Mouse (Mus musculus) heart, postnatal 14 days (tissue): ENCODE data around the gene Tsnax. TPM values are rescaled to one million over a fixed set of nuclear protein-coding genes. Genes with fewer than 3 reads are reported as not detected.

ENCODE experiments used
- DNase-seq, 2 experiments: peaks; one replicate each; pipeline ENCODE4 v3.0.0; 2021 to 2022
- intact Hi-C: fragments of 180-260 bp; cut with DNase I; formaldehyde crosslinking; loops from one replicate; pipeline ENCODE4 v1.15.1; 2025
- long read RNA-seq, 2 experiments: library from polyadenylated mRNA; stranded (forward); transcript quantifications; one replicate each; pipeline ENCODE4 v2.0.0; 2021
- total RNA-seq, 2 experiments: library from RNA; stranded (reverse); gene quantifications; 2 replicates each; pipeline ENCODE4 v1.2.3; 2021

Gene Tsnax
- 10 to 100 TPM; 74.0 to 74.1 TPM for total RNA-seq
- long read RNA-seq, experiment 1, transcript Tsnax-201 (6 exons, 2,391 nt) = major isoform, 211 of 229 reads
- long read RNA-seq, experiment 1, partial matches to known transcripts = 10 of 229 reads
- long read RNA-seq, experiment 1, other reads (novel, unspliced or antisense) = 7 of 229 reads
- long read RNA-seq, experiment 2, transcript Tsnax-201 (6 exons, 2,391 nt) = major isoform, 188 of 201 reads
- long read RNA-seq, experiment 2, partial matches to known transcripts = 5 of 201 reads
- long read RNA-seq, experiment 2, other reads (novel, unspliced or antisense) = 7 of 201 reads

DNA sequence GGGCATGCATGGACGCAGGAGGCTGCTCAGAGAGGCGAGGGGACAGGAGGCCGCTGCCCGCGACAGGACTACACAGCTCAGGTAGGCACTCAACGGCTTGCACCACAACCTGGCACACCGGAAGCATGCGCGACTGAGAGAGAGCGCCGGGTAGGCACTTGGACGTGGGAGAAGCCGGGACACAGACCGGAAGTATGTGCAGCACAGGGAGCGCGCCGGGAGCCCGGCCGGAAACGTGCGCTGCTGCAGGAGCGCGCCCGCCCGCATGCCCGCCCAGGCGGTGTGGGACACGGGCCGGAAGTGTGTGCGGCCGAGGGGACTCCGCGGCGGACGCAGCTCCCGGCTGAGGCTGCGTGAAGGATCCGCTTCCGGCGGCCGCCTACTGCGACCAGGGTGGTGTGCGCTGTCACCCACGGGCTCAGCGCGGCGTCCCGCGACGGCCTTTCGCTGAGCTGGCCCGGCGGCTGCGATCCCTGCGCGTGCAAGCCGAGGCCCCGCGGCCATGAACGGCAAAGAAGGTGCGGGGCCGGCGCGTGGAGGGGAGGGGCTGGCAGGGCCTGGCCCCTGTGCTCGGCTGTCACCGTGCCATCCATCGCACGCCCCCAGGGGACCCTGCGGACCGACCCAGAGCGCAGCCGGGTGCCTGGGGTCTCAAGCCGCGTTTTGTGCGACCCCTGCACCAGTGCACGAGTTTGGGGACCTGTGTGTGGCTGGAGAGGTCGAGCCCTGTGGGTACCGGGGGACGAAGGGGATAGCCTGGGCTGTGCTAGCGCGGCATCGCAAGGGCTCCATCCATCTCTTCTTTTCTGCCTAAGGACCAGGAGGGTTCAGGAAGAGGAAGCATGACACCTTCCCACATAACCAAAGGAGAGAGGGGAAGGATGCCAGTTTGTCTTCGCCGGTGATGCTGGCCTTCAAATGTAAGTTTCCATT lies at the start of gene Tsnax:
Gene Tsnax, plus strand, starts transcription at position 303 of the 933 bp plus-strand sequence.
- peak; percentile 94 to 95 for DNase-seq
- intact Hi-C loops = loop anchor here (2.0 to 5.0 kb wide), 2 partner anchors 62 to 116 kb away; partner anchors contain the start of genes Exoc8 and Sprtn

DNA sequence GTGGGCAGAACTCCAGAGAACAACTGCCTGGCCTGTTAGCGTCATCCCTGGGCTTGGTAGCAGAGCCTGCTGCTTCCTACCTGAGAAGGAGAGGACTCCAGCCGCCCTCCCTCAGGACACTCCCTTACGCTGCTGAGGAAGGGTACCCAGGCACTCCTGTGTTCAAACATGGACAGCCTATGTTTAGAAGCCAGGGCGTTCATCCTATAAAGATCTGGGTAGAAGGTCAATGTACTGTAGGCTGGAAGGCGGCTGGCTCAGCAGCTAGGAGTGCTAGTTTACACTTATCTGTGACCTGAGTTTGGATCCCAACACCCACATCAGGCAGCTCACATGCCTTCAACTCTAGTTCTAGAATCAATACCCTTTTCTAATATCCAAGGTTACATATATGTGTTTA lies 49.6 kb upstream of the Tsnax start:
- intact Hi-C loops = no loop called here
- DNase-seq = no peak

DNA sequence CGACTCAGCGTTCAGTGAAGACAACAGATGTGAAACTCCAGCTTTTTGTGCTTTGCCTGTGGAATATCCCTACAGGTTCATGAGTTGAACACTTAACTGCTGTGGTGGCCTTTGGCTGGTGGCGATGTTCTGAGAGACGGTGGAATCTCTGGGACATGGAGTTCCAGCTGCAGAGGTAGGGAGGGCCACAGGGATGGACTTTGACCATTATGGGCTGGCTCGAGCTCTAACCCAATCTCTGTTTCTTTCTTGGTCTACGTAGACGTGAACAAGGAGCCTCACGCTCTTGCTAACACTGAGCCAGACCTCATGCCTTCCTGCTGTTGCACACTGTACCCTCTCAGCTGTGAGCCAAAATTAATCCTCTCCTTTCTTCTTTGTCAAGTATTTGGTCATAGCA lies 47.8 kb upstream of the Tsnax start:
- no peak for DNase-seq
- intact Hi-C loops = no loop called here

DNA sequence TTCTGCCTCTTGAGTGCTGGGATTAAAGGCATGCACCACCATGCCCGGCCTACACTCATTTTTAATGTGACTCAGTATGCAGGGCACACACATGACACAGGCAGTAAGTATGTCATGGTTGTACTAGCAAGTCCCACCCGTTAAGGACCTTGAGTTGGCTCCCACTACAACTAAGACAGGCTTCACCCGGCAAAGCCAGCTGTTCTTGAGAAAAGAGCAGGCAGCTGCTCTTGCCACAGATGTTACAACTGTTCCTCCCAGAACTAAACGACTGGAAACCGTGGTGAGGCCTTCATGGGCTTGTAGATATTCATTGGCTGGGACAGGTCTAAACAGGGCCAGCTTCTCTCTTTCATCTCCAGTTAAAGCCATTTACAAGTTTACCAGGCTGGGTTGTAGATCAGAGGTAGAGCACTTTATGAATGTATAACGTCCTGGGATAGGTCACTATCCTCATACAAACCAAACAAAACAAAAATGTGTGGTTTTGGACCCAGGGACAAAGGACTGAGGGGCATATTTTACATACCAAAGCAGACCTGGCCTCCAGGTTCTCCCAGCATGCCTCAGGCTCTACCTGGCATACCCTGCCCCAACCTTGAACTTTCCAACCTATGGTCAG lies 42.4 kb upstream of the Tsnax start:
- DNase-seq = no peak
- intact Hi-C loops = no loop called here

DNA sequence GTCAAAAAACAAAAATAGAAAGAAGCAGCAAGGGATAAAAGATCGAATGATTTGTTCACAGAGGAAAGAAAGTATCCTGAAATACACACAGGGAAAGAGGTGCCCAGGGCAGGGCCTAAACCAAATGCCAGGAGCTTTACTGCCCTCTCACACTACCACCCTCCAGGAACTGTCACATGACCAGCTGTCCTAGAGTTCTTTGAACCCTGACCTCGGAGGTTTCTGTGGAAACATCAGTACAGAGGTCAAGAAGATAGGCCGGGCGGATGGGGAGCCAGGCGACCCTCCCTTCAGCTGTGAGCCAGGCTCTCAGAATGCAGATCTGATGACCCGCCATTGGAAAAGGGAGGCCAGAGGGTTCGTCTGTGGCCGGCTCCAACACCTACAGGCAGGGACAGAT lies 39.6 kb upstream of the Tsnax start:
- intact Hi-C loops = no loop called here
- DNase-seq = no peak

DNA sequence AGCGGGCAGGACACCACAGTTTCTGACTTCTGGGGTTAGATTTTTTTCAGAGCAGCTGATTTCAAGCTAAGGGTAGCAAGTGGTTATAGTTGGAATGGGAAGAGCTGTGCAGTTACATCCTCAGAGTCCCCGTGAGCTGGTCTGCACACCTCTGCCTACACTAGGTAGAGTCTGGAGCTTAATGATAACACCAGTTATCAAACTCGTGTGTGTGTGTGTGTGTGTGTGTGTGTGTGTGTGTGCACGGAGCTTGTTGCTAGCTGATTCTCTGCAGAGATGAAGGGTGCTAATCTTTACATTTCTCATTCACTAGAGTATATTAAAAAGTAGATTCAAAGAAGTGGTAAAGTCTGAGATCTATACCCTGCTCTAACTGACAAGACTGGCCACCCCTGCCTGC lies 38.5 kb upstream of the Tsnax start:
- intact Hi-C loops = no loop called here
- no peak for DNase-seq

DNA sequence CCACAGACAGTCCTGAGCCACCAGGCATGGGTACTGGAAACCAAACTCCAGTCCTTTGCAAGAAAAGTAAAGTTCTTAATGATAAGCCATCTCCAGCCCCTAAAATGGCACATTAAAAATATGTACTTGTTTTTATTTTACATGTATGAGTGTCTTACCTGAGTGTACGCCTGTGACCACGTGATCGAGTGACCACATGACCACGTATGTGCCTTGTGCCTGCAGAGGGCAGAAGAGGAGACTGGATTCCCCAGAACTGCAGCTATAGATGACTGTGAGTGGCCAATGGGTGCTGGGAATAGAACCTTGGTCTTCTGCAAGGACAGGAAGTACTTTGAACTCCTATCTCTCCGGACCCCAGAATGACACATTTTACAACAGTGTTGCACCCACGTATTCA lies 36.6 kb upstream of the Tsnax start:
- intact Hi-C loops = no loop called here
- DNase-seq = no peak

DNA sequence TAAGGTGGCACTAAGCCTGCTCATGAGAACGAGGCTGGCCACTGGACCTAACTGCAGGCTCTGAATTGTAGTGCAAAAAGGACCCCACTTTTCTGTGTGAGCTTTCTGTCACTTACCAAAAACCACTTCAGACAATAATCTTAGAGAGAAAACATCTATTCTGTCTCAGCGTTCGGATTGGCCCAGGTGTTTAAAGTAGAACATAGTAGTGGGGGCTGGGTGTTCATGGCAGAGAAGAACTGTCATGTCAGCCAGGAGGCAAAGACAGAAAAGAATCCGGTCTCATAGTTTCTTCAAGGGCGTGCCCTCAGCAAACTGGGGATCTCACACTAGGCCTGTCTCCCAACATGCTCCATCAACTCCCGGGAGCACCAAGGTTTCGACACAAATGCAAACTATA lies 34.8 kb upstream of the Tsnax start:
- intact Hi-C loops = no loop called here

DNA sequence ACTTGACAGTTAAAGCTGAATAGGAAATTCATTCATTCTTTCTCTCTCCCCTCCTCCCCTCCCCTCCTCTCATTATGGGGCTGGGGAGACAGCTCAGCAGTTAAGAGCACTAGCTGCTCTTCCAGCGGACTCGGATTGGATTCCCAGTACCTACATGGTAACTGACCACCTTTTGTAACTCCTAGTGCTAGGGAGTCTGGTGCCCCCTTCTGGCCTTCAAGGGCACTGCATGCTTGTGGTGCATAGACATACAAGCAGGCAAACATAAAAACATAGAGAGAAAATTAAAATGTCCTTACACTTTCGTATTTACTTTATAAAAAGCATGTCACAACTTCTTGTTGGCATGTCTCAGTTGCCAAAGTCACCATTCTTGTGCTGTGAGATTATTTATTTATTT lies 32.8 kb upstream of the Tsnax start:
- DNase-seq = no peak
- intact Hi-C loops = no loop called here

More for the DNA sequence above, 34.8 kb upstream of the Tsnax start:
- DNase-seq = no peak

DNA sequence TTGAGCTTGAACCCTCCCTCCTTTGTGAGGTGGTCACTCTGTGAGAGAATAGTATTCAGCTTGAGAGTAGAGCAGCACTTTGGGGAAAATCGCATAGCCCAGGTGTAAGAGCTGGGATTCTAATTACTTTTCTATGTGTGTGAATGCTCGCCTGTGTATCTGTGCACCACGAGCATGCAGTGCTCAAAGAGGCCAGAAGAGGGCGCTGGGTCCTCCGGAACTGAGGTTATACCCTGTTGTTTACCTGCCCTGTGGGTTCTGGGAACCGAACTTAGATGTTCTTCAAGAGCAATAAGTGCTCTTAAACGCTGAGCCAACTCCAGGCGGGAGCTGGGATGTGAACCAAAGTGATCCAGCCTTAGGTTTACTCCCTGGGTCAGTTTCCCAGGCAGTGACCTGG lies 32.0 kb upstream of the Tsnax start:
- DNase-seq = no peak
- intact Hi-C loops = no loop called here

DNA sequence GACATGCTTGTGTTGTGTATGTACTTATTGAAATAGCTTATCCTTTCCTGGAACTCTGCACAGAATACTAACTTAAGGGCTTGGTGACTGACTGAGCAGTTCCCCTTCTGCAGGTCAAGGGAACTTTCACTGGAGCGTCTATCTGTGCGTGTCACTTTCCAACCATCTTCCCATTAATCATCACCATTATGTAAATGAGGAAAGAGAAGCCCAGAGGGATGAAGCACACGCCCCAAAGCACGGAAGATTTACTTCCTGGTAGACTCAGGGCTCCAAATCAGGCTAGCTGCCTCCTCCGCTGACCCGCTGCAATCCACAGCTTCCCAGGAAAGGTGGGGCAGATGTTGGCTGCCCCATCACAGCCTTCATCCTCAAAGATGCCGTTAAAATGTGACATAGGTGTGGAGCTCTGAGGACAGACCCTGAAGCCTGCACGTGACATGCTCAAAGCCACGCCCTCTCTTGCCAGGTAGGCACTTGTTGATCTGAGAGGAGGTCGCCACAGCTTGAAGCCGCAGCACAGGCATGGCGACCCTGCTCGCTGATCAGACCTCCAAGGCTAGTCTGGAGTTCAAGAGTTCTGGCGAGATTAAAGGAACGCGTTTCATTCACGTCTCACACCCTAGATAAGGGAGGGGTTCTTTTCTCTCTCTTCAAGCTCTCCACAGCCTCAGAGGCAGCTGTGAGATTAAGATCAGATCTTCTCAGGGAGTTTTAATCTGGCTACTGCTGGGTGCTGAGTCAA lies 21.7 kb upstream of the Tsnax start:
- intact Hi-C loops = no loop called here
- DNase-seq = no peak

DNA sequence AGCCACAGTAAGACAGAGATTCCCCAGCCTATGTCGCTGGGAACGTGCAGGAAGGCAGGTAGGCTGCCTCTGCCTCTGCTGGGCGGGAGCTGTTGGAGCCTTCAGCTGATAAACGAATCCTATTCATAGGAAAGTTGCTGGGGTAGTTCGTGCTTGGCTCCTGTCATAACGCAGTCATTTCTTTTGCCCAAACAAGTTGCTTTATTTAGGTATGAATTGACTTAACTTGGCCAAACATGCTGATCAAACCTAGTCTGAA lies 21.2 kb upstream of the Tsnax start:
- no peak for DNase-seq
- intact Hi-C loops = no loop called here

DNA sequence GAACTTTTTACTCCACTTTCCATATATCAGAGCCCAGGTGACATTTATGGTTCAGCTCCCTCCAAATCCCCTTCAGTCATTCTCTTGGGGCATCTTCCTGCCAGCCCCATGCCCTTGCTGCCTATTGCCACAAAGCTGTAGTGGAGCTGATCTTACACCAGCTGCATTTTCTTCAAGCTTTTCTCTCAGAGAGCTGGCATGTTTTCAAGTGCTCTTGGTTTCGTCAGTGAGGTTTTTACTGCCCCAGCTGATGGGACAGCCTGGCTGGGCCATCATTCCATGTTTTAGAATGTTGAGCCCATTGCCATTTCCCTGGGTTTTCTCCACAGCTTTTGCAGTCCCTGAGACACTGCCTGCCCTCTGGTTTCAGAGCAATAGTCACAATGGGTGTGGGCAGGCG lies 17.0 kb upstream of the Tsnax start:
- intact Hi-C loops = no loop called here

DNA sequence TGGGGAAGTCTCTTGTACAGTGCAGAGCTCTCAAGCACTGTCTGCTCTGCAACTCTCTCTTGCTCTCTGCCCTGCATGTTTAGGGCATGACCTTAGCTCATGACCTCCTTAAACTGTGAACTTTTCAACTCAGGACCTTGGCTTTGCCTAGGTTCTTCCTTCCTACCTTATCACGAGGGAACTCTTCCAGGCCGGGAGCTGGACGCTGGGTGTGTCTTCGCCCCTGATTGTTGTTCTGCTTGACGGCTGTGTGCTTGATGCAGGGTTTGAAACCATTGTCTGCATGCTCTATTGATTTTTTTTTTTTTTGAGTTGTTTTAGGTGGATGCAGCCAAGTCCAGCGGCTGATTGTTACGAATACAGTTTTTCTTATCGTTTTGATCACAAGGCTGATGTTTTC lies 11.3 kb downstream of the Tsnax start:
- intact Hi-C loops = no loop called here
- no peak for DNase-seq

More for the DNA sequence above, 17.0 kb upstream of the Tsnax start:
- DNase-seq = no peak

DNA sequence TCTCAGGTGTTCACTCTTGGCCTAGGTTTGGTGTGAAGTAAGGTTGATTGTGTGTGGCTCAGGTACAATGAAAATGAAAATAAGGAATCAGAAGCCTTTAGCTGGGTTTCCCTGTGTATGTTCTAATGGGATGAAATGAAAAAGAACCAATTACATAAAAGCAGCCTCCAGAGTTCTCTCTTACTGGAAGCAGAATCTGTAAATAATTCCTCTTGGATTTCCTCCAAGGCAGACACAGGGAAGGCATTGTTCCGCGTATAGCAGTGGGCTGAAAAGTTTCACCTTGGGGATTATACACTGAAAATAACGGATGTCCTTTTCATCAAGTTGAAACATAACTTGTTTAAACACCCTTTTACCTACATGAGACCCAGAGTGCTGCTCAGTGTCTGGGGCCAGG lies 14.4 kb downstream of the Tsnax start:
- no peak for DNase-seq
- intact Hi-C loops = no loop called here

DNA sequence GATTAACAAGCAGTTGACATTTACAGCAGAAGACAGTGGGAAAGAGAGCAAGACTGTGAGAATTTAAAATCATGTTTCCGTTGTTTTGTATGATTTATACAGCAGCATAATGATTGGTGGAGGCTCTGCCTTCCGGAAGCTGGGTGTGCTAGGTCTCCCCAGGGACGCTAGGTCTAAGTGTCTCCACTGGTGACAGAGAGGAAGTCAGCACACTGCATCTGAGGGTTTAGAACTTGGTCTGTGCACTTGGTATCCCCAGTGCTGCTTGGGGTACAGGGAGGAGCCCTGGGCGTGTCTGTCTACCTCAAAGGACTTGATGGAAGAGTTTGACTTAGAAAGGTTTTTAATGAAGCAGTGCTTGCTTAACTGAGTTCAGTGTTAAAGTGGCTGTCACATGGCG lies 16.0 kb downstream of the Tsnax start:
- intact Hi-C loops = no loop called here
- no peak for DNase-seq

DNA sequence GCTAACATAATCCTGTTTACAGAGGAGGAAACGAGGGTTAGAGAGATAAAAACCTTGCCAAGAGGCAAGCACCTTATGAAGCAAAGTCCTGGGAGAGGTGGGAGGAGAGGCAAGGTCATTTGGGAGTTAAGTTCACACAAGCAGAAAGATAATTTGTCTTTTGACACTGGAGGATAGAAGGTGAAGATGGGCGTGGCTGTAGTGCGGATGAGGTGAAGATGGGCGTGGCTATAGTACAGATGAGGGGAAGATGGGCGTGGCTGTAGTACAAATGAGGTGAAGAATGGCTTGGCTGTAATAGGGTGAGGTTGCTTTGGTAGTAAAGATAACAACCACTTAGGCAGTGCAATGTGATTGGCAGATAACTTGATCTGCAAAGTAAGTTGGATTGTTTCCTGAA lies 18.5 kb downstream of the Tsnax start:
- no peak for DNase-seq
- intact Hi-C loops = loop anchor here (5.0 to 10.0 kb wide), 2 partner anchors 84 to 296 kb away; partner anchors contain the start of gene Egln1

DNA sequence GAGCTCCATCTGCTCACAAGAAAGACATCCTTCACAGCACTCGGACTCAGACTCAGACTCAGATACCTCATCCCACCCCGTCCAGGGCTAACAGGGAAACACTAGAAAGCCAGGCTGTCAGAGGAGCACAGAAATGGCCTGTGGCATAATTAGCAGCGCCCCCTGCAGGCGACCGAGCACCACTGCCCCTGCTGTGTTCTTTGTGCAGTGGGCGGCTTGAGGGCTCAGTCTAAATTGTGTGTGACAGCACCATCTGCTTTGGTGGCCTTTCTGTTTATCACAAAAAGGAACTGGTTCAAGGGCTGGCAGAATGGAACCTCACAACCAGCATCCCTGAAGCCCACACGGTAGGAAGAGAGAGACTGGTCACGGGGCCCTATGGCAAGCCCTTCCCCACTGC lies 21.9 kb downstream of the Tsnax start:
- DNase-seq = peak; percentile 81 to 89
- intact Hi-C loops = loop anchor here (5.0 to 10.0 kb wide), 2 partner anchors 87 to 300 kb away; partner anchors contain the start of gene Egln1

DNA sequence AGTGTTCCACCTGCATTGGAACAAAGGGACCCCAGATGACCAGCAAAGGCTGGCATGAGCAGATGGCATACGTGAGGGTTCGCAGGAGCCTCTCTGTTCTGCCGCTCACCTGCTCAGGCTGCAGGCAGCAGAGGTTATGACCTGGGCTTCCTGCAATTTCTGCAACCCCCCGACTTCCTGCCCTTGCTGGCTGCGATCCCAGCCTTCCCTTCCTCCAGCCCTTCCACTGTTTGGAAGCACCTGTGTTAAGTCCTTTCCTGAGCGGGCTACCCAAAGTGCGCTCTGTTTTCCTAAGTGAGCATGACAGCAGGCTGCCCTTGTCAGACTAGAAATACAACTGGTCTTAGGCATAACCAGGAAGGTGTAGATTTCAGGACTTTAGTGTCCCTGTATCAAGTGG lies 24.3 kb downstream of the Tsnax start:
- intact Hi-C loops = loop anchor here (10.0 kb wide), 1 partner anchor 302 kb away; no protein-coding TSS in a partner anchor
- DNase-seq = peak; percentile 41 to 66

DNA sequence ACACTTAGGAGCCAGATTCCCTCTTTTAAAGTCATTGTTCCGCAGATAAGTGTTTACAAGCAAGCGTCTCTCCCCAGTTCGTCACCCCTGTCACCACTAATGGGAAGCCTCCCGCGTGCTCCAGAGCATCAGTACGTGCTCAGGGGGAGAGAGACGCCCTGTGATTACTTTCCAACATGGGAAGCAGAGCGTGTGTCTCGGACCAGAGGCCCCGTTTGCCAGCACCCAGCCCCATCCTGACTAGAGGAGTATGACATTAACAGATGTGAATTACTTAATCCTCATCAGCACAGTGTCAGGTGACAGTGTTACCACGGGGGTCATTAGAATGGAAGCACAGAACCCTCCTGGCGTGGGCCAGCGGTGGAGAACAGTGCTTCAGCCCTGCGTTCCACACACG lies 25.9 kb downstream of the Tsnax start:
- peak; percentile 35 to 47 for DNase-seq
- intact Hi-C loops = loop anchor here (10.0 kb wide), 1 partner anchor 304 kb away; no protein-coding TSS in a partner anchor
